ENCODE assay signal across 32 mouse cellular contexts in genomic region chr11:58604688-58605087, GRCm38 (mm10). TPM values are rescaled to one million over a fixed set of nuclear protein-coding genes. Genes with fewer than 3 reads are reported as not detected.
DNase-seq lines count a peak whose midpoint lies in the region; ATAC-seq and TF ChIP-seq lines count a peak whose summit lies in the region.
"Had no signal": no experiment of that assay in that cellular context is flagged by ENCODE, and none has a peak within 500 bp of the region (broad histone marks: within the 10 kb centered on the region; RNA-seq: fewer than 3 reads in every experiment).

No protein-coding gene starts in this region.

- no peaks in the 10 kb centered on the region for H3K27me3 ChIP-seq in liver, postnatal 0 days (ENCODE audit: insufficient read depth, low read length)
- H3K27me3 ChIP-seq in small intestine, adult 2 months (ENCODE audit: control insufficient read depth, insufficient read depth, low read length): no peaks in the 10 kb centered on the region
- H3K27me3 ChIP-seq: forebrain, embryonic 13.5 days; heart, embryonic 15.5 days; hindbrain, embryonic 13.5 days; Patski had no signal

- TF ChIP-seq POLR2A in small intestine, adult 2 months (IDR thresholded peaks at IDR 0.05; ENCODE audit: low read depth, low read length): no peak

- H3K9ac ChIP-seq in liver, postnatal 0 days (replicated peaks): no peak overlapping the region
- H3K9ac ChIP-seq: forebrain, embryonic 13.5 days; heart, embryonic 12.5 days; heart, embryonic 15.5 days; hindbrain, embryonic 13.5 days had no signal

- H3K27ac ChIP-seq in liver, postnatal 0 days (ENCODE audit: low read depth): peak overlapping the region; percentile 39
- peak overlapping the region; percentile 51 for H3K27ac ChIP-seq in small intestine, adult 2 months (ENCODE audit: insufficient read depth, low read depth, low read length)
- H3K27ac ChIP-seq: forebrain, embryonic 10.5 days; forebrain, embryonic 13.5 days; heart, embryonic 15.5 days; hindbrain, embryonic 10.5 days; hindbrain, embryonic 13.5 days had no signal

- 38% methylated on average over 2 of the region's 2 CpGs for WGBS in liver, postnatal 0 days (ENCODE audit: insufficient replicate concordance)
- 14% methylated on average over 2 of the region's 2 CpGs for WGBS in small intestine, adult 2 months

- H3K4me1 ChIP-seq in liver, postnatal 0 days (ENCODE audit: insufficient read depth): peaks cover 7% of the 10 kb centered on the region; the same call in 1 of the 2 replicates
- peaks cover 27% of the 10 kb centered on the region for H3K4me1 ChIP-seq in small intestine, adult 2 months (ENCODE audit: control insufficient read depth, insufficient read depth, insufficient read length, low read length)
- H3K4me1 ChIP-seq: forebrain, embryonic 10.5 days; forebrain, embryonic 13.5 days; heart, embryonic 12.5 days; heart, embryonic 15.5 days; hindbrain, embryonic 10.5 days; hindbrain, embryonic 13.5 days had no signal

- peak; percentile 3 for DNase-seq in kidney, adult 9 months
- no peak for DNase-seq in kidney, postnatal 4 days
- no peak for DNase-seq in liver, postnatal 0 days
- DNase-seq in liver: no peak
- DNase-seq in yolk sac, embryonic 10.5 days (ENCODE audit: low spot score): peak; percentile 22
- no peak for DNase-seq in layer of hippocampus, adult 18-20 months (ENCODE audit: low spot score in 2 of 2)
- DNase-seq: adrenal gland, postnatal 10 days; adrenal gland, postnatal 36 days; B cell, adult 2 months; cerebellum, adult 18-20 months; cerebellum, adult 9-10 months; cerebellum, postnatal 14 days; gastrocnemius, postnatal 10 days; gastrocnemius, postnatal 36 days; heart, postnatal 10 days; heart, postnatal 36 days had no signal

- no peak overlapping the region for H3K4me3 ChIP-seq in liver, postnatal 0 days (ENCODE audit: low read depth, low read length)
- H3K4me3 ChIP-seq in small intestine, adult 2 months (ENCODE audit: low read depth, low read length): no peak overlapping the region
- H3K4me3 ChIP-seq: forebrain, embryonic 10.5 days; forebrain, embryonic 13.5 days; heart, embryonic 12.5 days; heart, embryonic 15.5 days; hindbrain, embryonic 10.5 days; hindbrain, embryonic 13.5 days had no signal

- ATAC-seq in liver, postnatal 0 days: peak; percentile 78
- ATAC-seq: forebrain, embryonic 13.5 days; forebrain, embryonic 16.5 days; Patski had no signal

- no peaks in the 10 kb centered on the region for H3K9me3 ChIP-seq in liver, postnatal 0 days (ENCODE audit: low read length)
- H3K9me3 ChIP-seq: forebrain, embryonic 10.5 days; forebrain, embryonic 13.5 days; G1E; heart, embryonic 12.5 days; heart, embryonic 15.5 days; hindbrain, embryonic 10.5 days; hindbrain, embryonic 13.5 days had no signal

- H3K36me3 ChIP-seq in liver, postnatal 0 days (replicated peaks; ENCODE audit: insufficient read depth, low read length): no peaks in the 10 kb centered on the region
- 0 out of 2 replicates have a peak, but pooled peaks cover 2% of the 10 kb centered on the region for H3K36me3 ChIP-seq in small intestine, adult 2 months (ENCODE audit: control insufficient read depth, insufficient read depth, low read length)
- H3K36me3 ChIP-seq: forebrain, embryonic 10.5 days; G1E; heart, embryonic 12.5 days; heart, embryonic 15.5 days; hindbrain, embryonic 10.5 days; hindbrain, embryonic 13.5 days had no signal

- TF ChIP-seq CTCF in liver, postnatal 0 days (IDR thresholded peaks at IDR 0.05; ENCODE audit: low read depth): no peak
- no peak for TF ChIP-seq CTCF in small intestine, adult 2 months (IDR thresholded peaks at IDR 0.05; ENCODE audit: extremely low read depth, insufficient read length, insufficient replicate concordance, low read depth, low read length)

- no peak for TF ChIP-seq EP300 in liver, postnatal 0 days (IDR thresholded peaks at IDR 0.05; ENCODE audit: low read depth)

- H3K4me2 ChIP-seq in liver, postnatal 0 days (ENCODE audit: low read depth, low read length): no peak overlapping the region
- H3K4me2 ChIP-seq: forebrain, embryonic 13.5 days; heart, embryonic 12.5 days; heart, embryonic 15.5 days; hindbrain, embryonic 13.5 days had no signal

RNA-seq across cellular contexts. Expression of gene Olfr324, which starts 9.8 kb away (rescaled TPM):
- not detected in 2 replicates for polyA plus RNA-seq in liver, postnatal 0 days (2015; fragmentation: Nextera tagmentation; extraction: Ambion mirVana)
- not detected in 2 replicates for polyA plus RNA-seq in small intestine, adult 2 months (2012; rRNA removed)
- not detected for total RNA-seq in layer of hippocampus, adult 18-20 months (2021)
- total RNA-seq: adrenal gland, adult 18-20 months; adrenal gland, postnatal 10 days; adrenal gland, postnatal 36 days; CH12.LX; gastrocnemius, adult 18-20 months; gastrocnemius, postnatal 10 days; gastrocnemius, postnatal 36 days; granulocyte monocyte progenitor cell, adult 5-6 weeks; heart, postnatal 10 days; heart, postnatal 36 days had no signal
- polyA plus RNA-seq: embryonic facial prominence, embryonic 11.5 days; embryonic facial prominence, embryonic 14.5 days; forebrain, embryonic 10.5 days; forebrain, embryonic 13.5 days; forebrain, embryonic 16.5 days; G1E; heart, embryonic 12.5 days; heart, embryonic 15.5 days; hindbrain, embryonic 10.5 days; hindbrain, embryonic 13.5 days had no signal

RNA-seq across cellular contexts. Expression of gene 2210407C18Rik, which starts 11.2 kb away (rescaled TPM):
- not detected in 2 replicates for polyA plus RNA-seq in liver, postnatal 0 days (2015; fragmentation: Nextera tagmentation; extraction: Ambion mirVana)
- 32.8 and 181 TPM in 2 replicates for polyA plus RNA-seq in small intestine, adult 2 months (2012; rRNA removed)
- total RNA-seq in layer of hippocampus, adult 18-20 months (2021): not detected
- total RNA-seq: adrenal gland, adult 18-20 months; adrenal gland, postnatal 10 days; adrenal gland, postnatal 36 days; CH12.LX; G1E; gastrocnemius, adult 18-20 months; gastrocnemius, postnatal 10 days; gastrocnemius, postnatal 36 days; granulocyte monocyte progenitor cell, adult 5-6 weeks had no signal
- polyA plus RNA-seq: embryonic facial prominence, embryonic 11.5 days; embryonic facial prominence, embryonic 14.5 days; forebrain, embryonic 10.5 days; forebrain, embryonic 13.5 days; forebrain, embryonic 16.5 days; G1E; heart, embryonic 12.5 days; heart, embryonic 15.5 days; hindbrain, embryonic 10.5 days; hindbrain, embryonic 13.5 days had no signal

RNA-seq across cellular contexts. Expression of gene Olfr323, which starts 25.6 kb away (rescaled TPM):
- polyA plus RNA-seq in liver, postnatal 0 days (2015; fragmentation: Nextera tagmentation; extraction: Ambion mirVana): not detected in 2 replicates
- not detected in 2 replicates for polyA plus RNA-seq in small intestine, adult 2 months (2012; rRNA removed)
- under 1 TPM in 1 of 2 experiments, not detected in 1; 0.15 TPM for total RNA-seq in layer of hippocampus, adult 18-20 months (2021)
- total RNA-seq: adrenal gland, adult 18-20 months; adrenal gland, postnatal 10 days; adrenal gland, postnatal 36 days; CH12.LX; gastrocnemius, adult 18-20 months; gastrocnemius, postnatal 10 days; gastrocnemius, postnatal 36 days; granulocyte monocyte progenitor cell, adult 5-6 weeks; heart, postnatal 10 days; heart, postnatal 36 days had no signal
- polyA plus RNA-seq: embryonic facial prominence, embryonic 11.5 days; embryonic facial prominence, embryonic 14.5 days; forebrain, embryonic 10.5 days; forebrain, embryonic 13.5 days; forebrain, embryonic 16.5 days; G1E; heart, embryonic 12.5 days; heart, embryonic 15.5 days; hindbrain, embryonic 10.5 days; hindbrain, embryonic 13.5 days; Patski had no signal

RNA-seq across cellular contexts. Expression of gene Olfr325, which starts 27.2 kb away (rescaled TPM):
- polyA plus RNA-seq in liver, postnatal 0 days (2015; fragmentation: Nextera tagmentation; extraction: Ambion mirVana): not detected in 2 replicates
- polyA plus RNA-seq in small intestine, adult 2 months (2012; rRNA removed): not detected in 2 replicates
- not detected for total RNA-seq in layer of hippocampus, adult 18-20 months (2021)
- total RNA-seq: adrenal gland, adult 18-20 months; adrenal gland, postnatal 10 days; adrenal gland, postnatal 36 days; CH12.LX; gastrocnemius, adult 18-20 months; gastrocnemius, postnatal 10 days; gastrocnemius, postnatal 36 days; granulocyte monocyte progenitor cell, adult 5-6 weeks; heart, postnatal 10 days; heart, postnatal 36 days had no signal
- polyA plus RNA-seq: embryonic facial prominence, embryonic 11.5 days; embryonic facial prominence, embryonic 14.5 days; forebrain, embryonic 10.5 days; forebrain, embryonic 13.5 days; forebrain, embryonic 16.5 days; G1E; heart, embryonic 12.5 days; heart, embryonic 15.5 days; hindbrain, embryonic 10.5 days; hindbrain, embryonic 13.5 days; Patski had no signal

RNA-seq across cellular contexts. Expression of gene Olfr224, which starts 34.3 kb away (rescaled TPM):
- not detected in 2 replicates for polyA plus RNA-seq in liver, postnatal 0 days (2015; fragmentation: Nextera tagmentation; extraction: Ambion mirVana)
- not detected in 2 replicates for polyA plus RNA-seq in small intestine, adult 2 months (2012; rRNA removed)
- total RNA-seq in layer of hippocampus, adult 18-20 months (2021): not detected
- total RNA-seq: adrenal gland, adult 18-20 months; adrenal gland, postnatal 10 days; adrenal gland, postnatal 36 days; CH12.LX; gastrocnemius, adult 18-20 months; gastrocnemius, postnatal 10 days; gastrocnemius, postnatal 36 days; granulocyte monocyte progenitor cell, adult 5-6 weeks; heart, postnatal 10 days had no signal
- polyA plus RNA-seq: embryonic facial prominence, embryonic 11.5 days; embryonic facial prominence, embryonic 14.5 days; forebrain, embryonic 10.5 days; forebrain, embryonic 13.5 days; forebrain, embryonic 16.5 days; G1E; heart, embryonic 12.5 days; hindbrain, embryonic 10.5 days; hindbrain, embryonic 13.5 days; Patski had no signal

Comparison
In these comparisons a context has a peak if more than half of its experiments do, and no peak if none do; other contexts are left out.
1. DNase-seq: peak in kidney, adult 9 months (single experiment) and yolk sac, embryonic 10.5 days (single experiment); none in kidney, postnatal 4 days (0 of 2), liver, postnatal 0 days (single experiment), liver (single experiment) and layer of hippocampus, adult 18-20 months (0 of 2).
2. RNA of gene 2210407C18Rik, which starts 11.2 kb away (polyA plus RNA-seq): 32.8 to 181 TPM in small intestine, adult 2 months; not detected in liver, postnatal 0 days; every median in the first group is over 10 times any median in the second.